Comparison of ENCODE assay signal across 8 mouse cellular contexts in the genomic region with DNA sequence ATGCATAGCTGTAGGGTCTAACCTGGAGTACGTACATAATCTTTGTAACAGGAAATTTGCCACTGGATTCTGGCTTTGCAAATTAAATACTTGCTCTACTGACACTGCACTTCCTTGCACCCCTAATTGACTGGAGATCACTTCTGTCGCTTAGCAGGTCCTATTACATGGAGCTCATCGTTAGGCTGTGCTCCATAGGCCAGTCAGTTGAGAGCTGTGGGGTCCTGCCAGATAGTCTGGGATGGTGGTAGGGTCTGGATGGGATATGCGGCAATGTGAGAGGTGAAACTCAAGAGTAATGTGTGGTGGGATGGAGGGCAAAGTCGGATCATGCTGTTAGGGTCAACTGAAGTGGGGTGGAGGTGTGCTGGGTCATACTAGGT. TPM values are rescaled to one million over a fixed set of nuclear protein-coding genes. Genes with fewer than 3 reads are reported as not detected.
A peak's percentile ranks its signal among the peaks of the same experiment; 100 is the strongest.
DNase-seq lines count a peak whose midpoint lies in the region; ATAC-seq and TF ChIP-seq lines count a peak whose summit lies in the region.

No protein-coding gene starts in this region.

- H3K27ac ChIP-seq in left cerebral cortex, adult 2 months = no peak overlapping the region
- H3K27ac ChIP-seq in hindbrain, embryonic 14.5 days = no peak overlapping the region
- H3K27ac ChIP-seq in midbrain, embryonic 15.5 days = no peak overlapping the region

- H3K27me3 ChIP-seq in hindbrain, embryonic 14.5 days (ENCODE audit: control insufficient read depth, insufficient read depth, low read length) = no peaks in the 10 kb centered on the region
- H3K27me3 ChIP-seq in midbrain, embryonic 15.5 days (replicated peaks) = no peaks in the 10 kb centered on the region

- ATAC-seq in hindbrain, embryonic 14.5 days (ENCODE audit: low FRiP score) = no peak
- ATAC-seq in midbrain, embryonic 15.5 days (replicated peaks) = peak; percentile 43

- peaks cover 11% of the 10 kb centered on the region for H3K4me1 ChIP-seq in hindbrain, embryonic 14.5 days (replicated peaks; ENCODE audit: control insufficient read depth, insufficient read depth, low read length)
- H3K4me1 ChIP-seq in midbrain, embryonic 15.5 days = peaks cover 17% of the 10 kb centered on the region

- H3K9me3 ChIP-seq in hindbrain, embryonic 14.5 days (ENCODE audit: control insufficient read depth, low read length) = no peaks in the 10 kb centered on the region
- H3K9me3 ChIP-seq in midbrain, embryonic 15.5 days = no peaks in the 10 kb centered on the region

- WGBS in hindbrain, embryonic 14.5 days = 16% methylated on average over 5 of the region's 5 CpGs
- WGBS in midbrain, embryonic 15.5 days = 13% methylated on average over 5 of the region's 5 CpGs

- H3K4me3 ChIP-seq in left cerebral cortex, adult 2 months = peak overlapping the region; percentile 59
- H3K4me3 ChIP-seq in hindbrain, embryonic 14.5 days (replicated peaks; ENCODE audit: low read length) = peak overlapping the region; percentile 53
- H3K4me3 ChIP-seq in midbrain, embryonic 15.5 days = peak overlapping the region; percentile 86

- peak overlapping the region; percentile 86 for H3K4me2 ChIP-seq in hindbrain, embryonic 14.5 days (replicated peaks)
- peak overlapping the region; percentile 88 for H3K4me2 ChIP-seq in midbrain, embryonic 15.5 days

- H3K36me3 ChIP-seq in hindbrain, embryonic 14.5 days (replicated peaks; ENCODE audit: control insufficient read depth, insufficient read depth) = peaks cover 38% of the 10 kb centered on the region
- H3K36me3 ChIP-seq in midbrain, embryonic 15.5 days (replicated peaks) = peaks cover 12% of the 10 kb centered on the region

- no peak for TF ChIP-seq CTCF in left cerebral cortex, adult 2 months (IDR thresholded peaks at IDR 0.05)

- intact Hi-C loops in left cerebral cortex, adult 2 months (cut with DNase I) = no loop called here

- no peak for DNase-seq in left cerebral cortex, adult 2 months (ENCODE audit: extremely low spot score in 1 of 2, low spot score in 2 of 2)
- DNase-seq in left cerebral cortex, adult 8-10 months (ENCODE audit: low spot score in 2 of 2) = no peak
- peak; percentile 34 for DNase-seq in c-Kit-positive CD71-positive TER-119-positive erythroid progenitor cells, embryonic 14.5 days (ENCODE audit: low spot score)
- no peak for DNase-seq in hindbrain, embryonic 14.5 days (ENCODE audit: low spot score)
- DNase-seq in right cerebral cortex, postnatal 4 days = no peak
- DNase-seq in urinary bladder, adult 2 months (ENCODE audit: low spot score) = no peak
- DNase-seq in layer of hippocampus, adult 9-11 months = no peak

- H3K9ac ChIP-seq in hindbrain, embryonic 14.5 days = peak overlapping the region; percentile 59
- H3K9ac ChIP-seq in midbrain, embryonic 15.5 days = peak overlapping the region; percentile 73

RNA-seq across cellular contexts. Expression of gene Trip13, which starts 0.7 kb away (rescaled TPM):
- 1 to 10 TPM in 1 of 2 experiments, under 1 TPM in 1; 0.38 to 1.1 TPM for total RNA-seq in left cerebral cortex, adult 2 months (2021)
- total RNA-seq in left cerebral cortex, adult 8-10 months (2022) = 1 to 10 TPM in 1 of 4 experiments, under 1 TPM in 3; 0.37 to 2.4 (median 0.70) TPM
- 10.0 and 11.7 TPM in 2 replicates for polyA plus RNA-seq in hindbrain, embryonic 14.5 days (2014; fragmentation: Nextera tagmentation; extraction: Ambion mirVana)
- polyA plus RNA-seq in midbrain, embryonic 15.5 days (2015; fragmentation: Nextera tagmentation; extraction: Ambion mirVana) = 11.6 and 13.0 TPM in 2 replicates
- 1.7 and 2.0 TPM in 2 replicates for polyA plus RNA-seq in urinary bladder, adult 2 months (2012; rRNA removed)

RNA-seq across cellular contexts. Expression of gene Brd9, which starts 0.7 kb away (rescaled TPM):
- 10 to 100 TPM; 84.2 to 88.7 TPM for total RNA-seq in left cerebral cortex, adult 2 months (2021)
- 10 to 100 TPM; 75.5 to 86.0 (median 76.3) TPM for total RNA-seq in left cerebral cortex, adult 8-10 months (2022)
- 80.6 and 86.8 TPM in 2 replicates for polyA plus RNA-seq in hindbrain, embryonic 14.5 days (2014; fragmentation: Nextera tagmentation; extraction: Ambion mirVana)
- polyA plus RNA-seq in midbrain, embryonic 15.5 days (2015; fragmentation: Nextera tagmentation; extraction: Ambion mirVana) = 97.4 and 104 TPM in 2 replicates
- polyA plus RNA-seq in urinary bladder, adult 2 months (2012; rRNA removed) = 62.4 and 64.3 TPM in 2 replicates

RNA-seq across cellular contexts. Expression of gene Zdhhc11, which starts 26.7 kb away (rescaled TPM):
- not detected for total RNA-seq in left cerebral cortex, adult 2 months (2021)
- not detected for total RNA-seq in left cerebral cortex, adult 8-10 months (2022)
- polyA plus RNA-seq in hindbrain, embryonic 14.5 days (2014; fragmentation: Nextera tagmentation; extraction: Ambion mirVana) = not detected in 2 replicates
- not detected in 2 replicates for polyA plus RNA-seq in midbrain, embryonic 15.5 days (2015; fragmentation: Nextera tagmentation; extraction: Ambion mirVana)
- polyA plus RNA-seq in urinary bladder, adult 2 months (2012; rRNA removed) = not detected in 2 replicates
